Mouse (Mus musculus): ENCODE measurements around the gene Thra. TPM values are rescaled to one million over a fixed set of nuclear protein-coding genes. Genes with fewer than 3 reads are reported as not detected.

Thra gene
- polyA plus RNA-seq, 1 experiment from 2014 or later: 177 TPM

- Histone ChIP-seq H3K36me3 (ENCODE audit: control insufficient read depth, insufficient read depth) (no peaks in the 10 kb centered on the region), H3K4me3 (replicated peaks; ENCODE audit: low read length) (no peak overlapping the region), H3K9ac (replicated peaks; ENCODE audit: low read depth, low read length) (no peak overlapping the region), H3K27ac (ENCODE audit: low read length) (no peak overlapping the region), H3K4me2 (ENCODE audit: low read length) (no peak overlapping the region), H3K4me1 (replicated peaks; ENCODE audit: control insufficient read depth, insufficient read depth, low read length) (peaks cover 58% of the 10 kb centered on the region), H3K27me3 (replicated peaks; ENCODE audit: control insufficient read depth, insufficient read depth, low read length) (no peaks in the 10 kb centered on the region), H3K9me3 (ENCODE audit: control insufficient read depth, low read length) (no peaks in the 10 kb centered on the region)
- ATAC-seq: no peak
Observed at GRCm38 (mm10) chr11:98777888-98778287, 37.5 kb downstream of the Thra start.

GRCm38 (mm10) chr11:98781851-98782512 lies 41.5 kb downstream of the Thra start:
- 19% methylated on average over 12 of the region's 14 CpGs for WGBS
- H3K4me3 ChIP-seq (replicated peaks; ENCODE audit: low read length): no peak overlapping the region
- H3K9me3 ChIP-seq (ENCODE audit: control insufficient read depth, low read length): no peaks in the 10 kb centered on the region
- H3K4me2 ChIP-seq (ENCODE audit: low read length): no peak overlapping the region
- H3K4me1 ChIP-seq (replicated peaks; ENCODE audit: control insufficient read depth, insufficient read depth, low read length): peaks cover 50% of the 10 kb centered on the region
- no peaks in the 10 kb centered on the region for H3K27me3 ChIP-seq (replicated peaks; ENCODE audit: control insufficient read depth, insufficient read depth, low read length)
- 0 out of 2 replicates have a peak overlapping the region, but pooled peaks have one; percentile 39 for H3K9ac ChIP-seq (replicated peaks; ENCODE audit: low read depth, low read length)
- peak overlapping the region; percentile 87 for H3K27ac ChIP-seq (ENCODE audit: low read length)
- ATAC-seq: peak; percentile 51
- H3K36me3 ChIP-seq (ENCODE audit: control insufficient read depth, insufficient read depth): no peaks in the 10 kb centered on the region

GRCm38 (mm10) chr11:98782651-98783235 lies 42.3 kb downstream of the Thra start:
- Histone ChIP-seq H3K4me2 (ENCODE audit: low read length) (peak overlapping the region; percentile 42), H3K27me3 (replicated peaks; ENCODE audit: control insufficient read depth, insufficient read depth, low read length) (no peaks in the 10 kb centered on the region), H3K4me3 (replicated peaks; ENCODE audit: low read length) (no peak overlapping the region; the same call in 1 of the 2 replicates), H3K9ac (replicated peaks; ENCODE audit: low read depth, low read length) (peak overlapping the region; percentile 48), H3K9me3 (ENCODE audit: control insufficient read depth, low read length) (no peaks in the 10 kb centered on the region), H3K36me3 (ENCODE audit: control insufficient read depth, insufficient read depth) (no peaks in the 10 kb centered on the region), H3K27ac (ENCODE audit: low read length) (peak overlapping the region; percentile 82), H3K4me1 (replicated peaks; ENCODE audit: control insufficient read depth, insufficient read depth, low read length) (peaks cover 51% of the 10 kb centered on the region)
- no peak for ATAC-seq
- 7% methylated on average over 17 of the region's 17 CpGs for WGBS

- Histone ChIP-seq H3K27ac (ENCODE audit: low read length) (peak overlapping the region; percentile 82), H3K27me3 (replicated peaks; ENCODE audit: control insufficient read depth, insufficient read depth, low read length) (no peaks in the 10 kb centered on the region), H3K36me3 (ENCODE audit: control insufficient read depth, insufficient read depth) (no peaks in the 10 kb centered on the region), H3K4me1 (replicated peaks; ENCODE audit: control insufficient read depth, insufficient read depth, low read length) (peaks cover 53% of the 10 kb centered on the region), H3K4me3 (replicated peaks; ENCODE audit: low read length) (peak overlapping the region; percentile 9; the same call in 1 of the 2 replicates), H3K9me3 (ENCODE audit: control insufficient read depth, low read length) (no peaks in the 10 kb centered on the region), H3K9ac (replicated peaks; ENCODE audit: low read depth, low read length) (peak overlapping the region; percentile 48), H3K4me2 (ENCODE audit: low read length) (peak overlapping the region; percentile 42)
- ATAC-seq: peak; percentile 47
- 2% methylated on average over 20 of the region's 20 CpGs for WGBS
Observed at GRCm38 (mm10) chr11:98783236-98783696, 42.8 kb downstream of the Thra start.

GRCm38 (mm10) chr11:98784139-98784538 lies 43.7 kb downstream of the Thra start:
- Histone ChIP-seq H3K9ac (replicated peaks; ENCODE audit: low read depth, low read length) (no peak overlapping the region), H3K9me3 (ENCODE audit: control insufficient read depth, low read length) (no peaks in the 10 kb centered on the region), H3K4me2 (ENCODE audit: low read length) (no peak overlapping the region), H3K27ac (ENCODE audit: low read length) (no peak overlapping the region), H3K36me3 (ENCODE audit: control insufficient read depth, insufficient read depth) (no peaks in the 10 kb centered on the region), H3K27me3 (replicated peaks; ENCODE audit: control insufficient read depth, insufficient read depth, low read length) (no peaks in the 10 kb centered on the region), H3K4me1 (replicated peaks; ENCODE audit: control insufficient read depth, insufficient read depth, low read length) (peaks cover 60% of the 10 kb centered on the region), H3K4me3 (replicated peaks; ENCODE audit: low read length) (no peak overlapping the region)
- ATAC-seq: no peak
- 80% methylated on average over 4 of the region's 4 CpGs for WGBS

DNA sequence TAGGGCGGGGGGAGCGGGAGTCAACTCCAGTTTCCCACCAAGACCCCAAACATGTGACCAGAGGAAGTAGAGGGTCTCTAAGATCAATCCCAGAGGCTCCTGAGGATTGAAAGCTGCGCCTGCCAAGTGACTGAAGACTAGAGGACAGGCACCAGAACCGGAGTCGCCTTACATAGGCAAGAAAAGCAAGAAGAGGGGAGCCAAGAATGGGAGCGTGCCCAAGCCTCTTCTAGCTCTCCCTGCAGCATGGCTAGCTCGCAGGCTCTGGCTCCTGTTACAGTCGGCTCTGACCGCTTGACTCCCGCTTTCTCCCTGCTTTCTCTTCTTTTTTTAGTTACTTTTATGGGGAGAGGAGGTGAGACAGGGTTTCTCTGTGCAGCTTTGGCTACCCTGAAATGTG lies 44.8 kb downstream of the Thra start:
- H3K4me1 ChIP-seq (replicated peaks; ENCODE audit: control insufficient read depth, insufficient read depth, low read length): peaks cover 68% of the 10 kb centered on the region

DNA sequence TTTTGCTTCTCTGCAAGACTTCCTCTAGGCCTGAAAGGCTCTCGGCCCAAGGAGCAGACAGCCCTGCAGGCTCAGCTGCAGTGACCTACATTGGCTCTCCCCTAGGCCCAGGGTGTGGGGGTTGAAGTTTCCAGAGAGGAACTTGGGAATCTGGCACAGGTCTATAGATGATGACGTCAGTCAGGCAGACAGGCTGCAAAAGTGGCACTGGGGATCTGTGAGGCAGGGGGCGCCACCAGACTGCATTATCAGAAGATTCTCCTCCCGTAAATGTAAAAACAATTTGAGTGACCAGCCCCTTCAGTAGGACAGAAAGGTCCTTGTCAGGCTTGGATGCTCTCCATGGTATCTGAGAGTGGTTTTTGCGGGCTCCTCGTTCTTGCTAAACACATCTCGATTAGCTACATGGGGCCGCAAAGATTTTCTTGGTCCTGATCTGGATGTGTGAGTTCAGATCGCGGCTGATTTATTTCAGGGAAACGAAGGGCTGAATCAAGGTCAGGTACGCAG lies 45.4 kb downstream of the Thra start:
- WGBS: 8% methylated on average over 12 of the region's 12 CpGs
- ATAC-seq: no peak
- peaks cover 68% of the 10 kb centered on the region for H3K4me1 ChIP-seq (replicated peaks; ENCODE audit: control insufficient read depth, insufficient read depth, low read length)

More for the DNA sequence above, 44.8 kb downstream of the Thra start:
- no peaks in the 10 kb centered on the region for H3K27me3 ChIP-seq (replicated peaks; ENCODE audit: control insufficient read depth, insufficient read depth, low read length)
- H3K4me2 ChIP-seq (ENCODE audit: low read length): no peak overlapping the region
- no peak for ATAC-seq
- no peak overlapping the region for H3K4me3 ChIP-seq (replicated peaks; ENCODE audit: low read length)
- H3K9me3 ChIP-seq (ENCODE audit: control insufficient read depth, low read length): no peaks in the 10 kb centered on the region
- 65% methylated on average over 10 of the region's 10 CpGs for WGBS
- H3K36me3 ChIP-seq (ENCODE audit: control insufficient read depth, insufficient read depth): no peaks in the 10 kb centered on the region
- H3K27ac ChIP-seq (ENCODE audit: low read length): peak overlapping the region; percentile 1; the same call in 1 of the 2 replicates
- H3K9ac ChIP-seq (replicated peaks; ENCODE audit: low read depth, low read length): no peak overlapping the region

GRCm38 (mm10) chr11:98786359-98787214 lies 46.1 kb downstream of the Thra start:
- Histone ChIP-seq H3K4me1 (replicated peaks; ENCODE audit: control insufficient read depth, insufficient read depth, low read length) (peaks cover 63% of the 10 kb centered on the region), H3K27me3 (replicated peaks; ENCODE audit: control insufficient read depth, insufficient read depth, low read length) (no peaks in the 10 kb centered on the region), H3K36me3 (ENCODE audit: control insufficient read depth, insufficient read depth) (no peaks in the 10 kb centered on the region), H3K4me2 (ENCODE audit: low read length) (peak overlapping the region; percentile 41), H3K9ac (replicated peaks; ENCODE audit: low read depth, low read length) (peak overlapping the region; percentile 38; the same call in 1 of the 2 replicates), H3K4me3 (replicated peaks; ENCODE audit: low read length) (no peak overlapping the region), H3K9me3 (ENCODE audit: control insufficient read depth, low read length) (no peaks in the 10 kb centered on the region), H3K27ac (ENCODE audit: low read length) (peak overlapping the region; percentile 52)
- ATAC-seq: peak; percentile 29
- 1% methylated on average over 13 of the region's 15 CpGs for WGBS

More for the DNA sequence above, 45.4 kb downstream of the Thra start:
- Histone ChIP-seq H3K36me3 (ENCODE audit: control insufficient read depth, insufficient read depth) (no peaks in the 10 kb centered on the region), H3K9ac (replicated peaks; ENCODE audit: low read depth, low read length) (peak overlapping the region; percentile 38; the same call in 1 of the 2 replicates), H3K27me3 (replicated peaks; ENCODE audit: control insufficient read depth, insufficient read depth, low read length) (no peaks in the 10 kb centered on the region), H3K27ac (ENCODE audit: low read length) (peak overlapping the region; percentile 52), H3K4me3 (replicated peaks; ENCODE audit: low read length) (0 out of 2 replicates have a peak overlapping the region, but pooled peaks have one; percentile 12), H3K9me3 (ENCODE audit: control insufficient read depth, low read length) (no peaks in the 10 kb centered on the region), H3K4me2 (ENCODE audit: low read length) (peak overlapping the region; percentile 41)

DNA sequence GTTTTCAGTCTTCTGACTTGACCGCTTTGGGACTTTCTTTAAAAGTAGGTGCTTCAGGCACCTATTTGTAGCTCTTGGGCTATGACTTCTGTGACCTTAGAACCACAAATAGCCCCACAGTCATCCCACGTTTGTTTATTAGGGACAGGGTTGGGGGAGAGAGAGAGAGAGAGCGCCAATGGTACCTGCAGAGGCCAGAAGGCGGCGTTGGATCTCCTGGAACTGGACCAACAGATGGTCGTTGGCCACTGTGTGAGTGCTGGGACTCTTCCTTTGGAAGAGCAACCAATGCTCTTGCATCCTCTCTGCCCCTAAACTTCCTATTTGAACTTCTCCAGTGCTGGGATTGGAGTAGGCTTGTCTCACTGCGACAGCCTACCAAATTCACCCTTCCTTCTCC lies 46.8 kb downstream of the Thra start:
- no peak for ATAC-seq
- 33% methylated on average over 7 of the region's 7 CpGs for WGBS
- Histone ChIP-seq H3K36me3 (ENCODE audit: control insufficient read depth, insufficient read depth) (no peaks in the 10 kb centered on the region), H3K4me1 (replicated peaks; ENCODE audit: control insufficient read depth, insufficient read depth, low read length) (peaks cover 56% of the 10 kb centered on the region), H3K4me3 (replicated peaks; ENCODE audit: low read length) (no peak overlapping the region), H3K27me3 (replicated peaks; ENCODE audit: control insufficient read depth, insufficient read depth, low read length) (no peaks in the 10 kb centered on the region), H3K9ac (replicated peaks; ENCODE audit: low read depth, low read length) (no peak overlapping the region), H3K27ac (ENCODE audit: low read length) (peak overlapping the region; percentile 20; the same call in 1 of the 2 replicates), H3K4me2 (ENCODE audit: low read length) (no peak overlapping the region), H3K9me3 (ENCODE audit: control insufficient read depth, low read length) (no peaks in the 10 kb centered on the region)
